ENCODE assay signal across 15 mouse cellular contexts in the genomic region with DNA sequence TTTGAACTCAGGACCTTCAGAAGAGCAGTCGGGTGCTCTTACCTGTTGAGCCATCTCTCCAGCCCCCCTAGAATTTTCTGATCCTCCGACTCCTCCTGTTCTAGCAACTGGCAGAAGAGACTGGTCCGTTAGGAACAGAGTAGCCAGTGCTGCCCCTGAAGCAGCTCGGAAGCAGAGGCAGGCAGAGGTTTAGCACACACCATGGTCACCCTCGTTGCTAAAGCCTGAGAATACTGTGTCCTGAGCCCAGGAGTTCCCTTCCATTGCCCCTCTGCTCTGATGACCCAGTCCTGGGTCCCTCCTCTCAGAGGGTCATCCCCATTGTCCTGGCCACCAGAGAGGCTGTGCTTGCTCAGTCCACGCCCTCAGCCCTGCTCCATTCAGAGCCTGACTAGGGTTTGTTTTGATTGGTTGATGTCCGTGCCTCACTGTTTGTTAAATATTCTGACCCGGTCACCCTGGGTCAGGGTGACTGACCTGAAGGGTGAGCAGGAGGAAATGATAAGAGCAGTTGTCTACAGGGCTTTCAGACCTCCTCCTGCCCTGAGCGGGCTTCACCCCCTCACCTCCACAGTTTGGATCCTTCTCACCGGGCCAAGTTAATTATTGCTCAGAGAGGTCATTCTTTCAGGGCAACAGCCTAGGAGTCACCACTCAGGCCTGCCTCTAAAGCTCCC. TPM values are rescaled to one million over a fixed set of nuclear protein-coding genes. Genes with fewer than 3 reads are reported as not detected.
A peak's percentile ranks its signal among the peaks of the same experiment; 100 is the strongest.
DNase-seq lines count a peak whose midpoint lies in the region; ATAC-seq lines count a peak whose summit lies in the region.
"Had no signal": no experiment of that assay in that cellular context is flagged by ENCODE, and none has a peak within 500 bp of the region (broad histone marks: within the 10 kb centered on the region; RNA-seq: fewer than 3 reads in every experiment).

No protein-coding gene starts in this region.

- H3K27me3 ChIP-seq in hindbrain, embryonic 10.5 days (ENCODE audit: insufficient read depth, poor library complexity, severe bottlenecking) = peaks cover 21% of the 10 kb centered on the region
- H3K27me3 ChIP-seq in hindbrain, embryonic 16.5 days (replicated peaks; ENCODE audit: control insufficient read depth, insufficient read depth, low read length) = no peaks in the 10 kb centered on the region; the same call in 1 of the 2 replicates
- H3K27me3 ChIP-seq in kidney, embryonic 15.5 days = peaks cover 6% of the 10 kb centered on the region; the same call in 1 of the 2 replicates
- 0 out of 2 replicates have a peak, but pooled peaks cover 4% of the 10 kb centered on the region for H3K27me3 ChIP-seq in liver, embryonic 13.5 days

- peak; percentile 27 for DNase-seq in hindbrain, embryonic 10.5 days (ENCODE audit: low spot score)
- DNase-seq in liver, embryonic 13.5 days = no peak
- no peak for DNase-seq in left cerebral cortex, adult 8-10 months (ENCODE audit: low spot score in 2 of 2)
- no peak for DNase-seq in thymus, postnatal 10 days (ENCODE audit: low spot score in 2 of 2)
- DNase-seq in Muller cell, postnatal 12 days (ENCODE audit: inconsistent ontology term) = no peak
- no peak for DNase-seq in right cerebral cortex, postnatal 36 days (ENCODE audit: low spot score in 2 of 2)
- DNase-seq: heart, postnatal 10 days; lung, postnatal 4 days; right cerebral cortex, adult 18-20 months had no signal

- H3K27ac ChIP-seq in hindbrain, embryonic 10.5 days = no peak overlapping the region; the same call in 1 of the 2 replicates
- no peak overlapping the region for H3K27ac ChIP-seq in hindbrain, embryonic 16.5 days (ENCODE audit: low read depth, low read length)
- H3K27ac ChIP-seq in kidney, embryonic 15.5 days = no peak overlapping the region
- peak overlapping the region; percentile 63 for H3K27ac ChIP-seq in liver, embryonic 13.5 days
- H3K27ac ChIP-seq: limb, embryonic 12.5 days had no signal

- H3K4me3 ChIP-seq in hindbrain, embryonic 10.5 days = no peak overlapping the region; the same call in 1 of the 2 replicates
- H3K4me3 ChIP-seq in hindbrain, embryonic 16.5 days (ENCODE audit: low read length) = no peak overlapping the region
- no peak overlapping the region for H3K4me3 ChIP-seq in kidney, embryonic 15.5 days (replicated peaks)
- H3K4me3 ChIP-seq in liver, embryonic 13.5 days (replicated peaks) = 0 out of 2 replicates have a peak overlapping the region, but pooled peaks have one; percentile 4
- H3K4me3 ChIP-seq: limb, embryonic 12.5 days had no signal

- H3K9me3 ChIP-seq in hindbrain, embryonic 10.5 days = no peaks in the 10 kb centered on the region
- no peaks in the 10 kb centered on the region for H3K9me3 ChIP-seq in hindbrain, embryonic 16.5 days (ENCODE audit: control insufficient read depth, low read length)
- no peaks in the 10 kb centered on the region for H3K9me3 ChIP-seq in kidney, embryonic 15.5 days (replicated peaks)
- H3K9me3 ChIP-seq in liver, embryonic 13.5 days (replicated peaks) = no peaks in the 10 kb centered on the region
- H3K9me3 ChIP-seq: limb, embryonic 12.5 days had no signal

- no peak overlapping the region for H3K4me2 ChIP-seq in hindbrain, embryonic 16.5 days (ENCODE audit: low read length)
- peak overlapping the region; percentile 14; the same call in 1 of the 2 replicates for H3K4me2 ChIP-seq in kidney, embryonic 15.5 days
- H3K4me2 ChIP-seq in liver, embryonic 13.5 days = peak overlapping the region; percentile 28; the same call in 1 of the 2 replicates
- H3K4me2 ChIP-seq: limb, embryonic 12.5 days had no signal

- H3K4me1 ChIP-seq in hindbrain, embryonic 10.5 days (replicated peaks) = peaks cover 9% of the 10 kb centered on the region
- no peaks in the 10 kb centered on the region for H3K4me1 ChIP-seq in hindbrain, embryonic 16.5 days (ENCODE audit: control insufficient read depth, insufficient read depth, low read depth, low read length)
- peaks cover 3% of the 10 kb centered on the region; the same call in 1 of the 2 replicates for H3K4me1 ChIP-seq in kidney, embryonic 15.5 days
- H3K4me1 ChIP-seq in liver, embryonic 13.5 days (replicated peaks) = peaks cover 25% of the 10 kb centered on the region
- H3K4me1 ChIP-seq: limb, embryonic 12.5 days had no signal

- no peak overlapping the region for H3K9ac ChIP-seq in hindbrain, embryonic 16.5 days (ENCODE audit: low read depth, low read length)
- no peak overlapping the region for H3K9ac ChIP-seq in kidney, embryonic 15.5 days
- H3K9ac ChIP-seq in liver, embryonic 13.5 days = no peak overlapping the region
- H3K9ac ChIP-seq: limb, embryonic 12.5 days had no signal

- WGBS in hindbrain, embryonic 10.5 days = 27% methylated on average over 10 of the region's 10 CpGs
- 31% methylated on average over 10 of the region's 10 CpGs for WGBS in hindbrain, embryonic 16.5 days
- WGBS in kidney, embryonic 15.5 days = 37% methylated on average over 10 of the region's 10 CpGs
- 47% methylated on average over 10 of the region's 10 CpGs for WGBS in liver, embryonic 13.5 days (ENCODE audit: insufficient replicate concordance)

- ATAC-seq in hindbrain, embryonic 16.5 days = no peak
- ATAC-seq in kidney, embryonic 15.5 days (replicated peaks; ENCODE audit: low FRiP score) = peak; percentile 62; the same call in 1 of the 2 replicates
- ATAC-seq in liver, embryonic 13.5 days (ENCODE audit: low read depth) = peak; percentile 86

- H3K36me3 ChIP-seq in hindbrain, embryonic 10.5 days = no peaks in the 10 kb centered on the region
- H3K36me3 ChIP-seq in hindbrain, embryonic 16.5 days (ENCODE audit: control insufficient read depth, insufficient read depth, low read length) = no peaks in the 10 kb centered on the region
- H3K36me3 ChIP-seq in kidney, embryonic 15.5 days = no peaks in the 10 kb centered on the region
- no peaks in the 10 kb centered on the region for H3K36me3 ChIP-seq in liver, embryonic 13.5 days
- H3K36me3 ChIP-seq: limb, embryonic 12.5 days had no signal

RNA-seq across cellular contexts. Expression of gene Nr0b2, which starts 4.0 kb away (rescaled TPM):
- polyA plus RNA-seq in hindbrain, embryonic 10.5 days (2016; fragmentation: Nextera tagmentation; extraction: Ambion mirVana) = 0.31 TPM in 1 of 2 replicates, not detected in the other
- polyA plus RNA-seq in hindbrain, embryonic 16.5 days (2015; fragmentation: Nextera tagmentation; extraction: Ambion mirVana) = 0.36 TPM in 1 of 2 replicates, not detected in the other
- 0.44 and 0.64 TPM in 2 replicates for polyA plus RNA-seq in kidney, embryonic 15.5 days (2015; fragmentation: Nextera tagmentation; extraction: Ambion mirVana)
- polyA plus RNA-seq in liver, embryonic 13.5 days (2015; fragmentation: Nextera tagmentation; extraction: Ambion mirVana) = 0.31 and 0.51 TPM in 2 replicates
- not detected for total RNA-seq in left cerebral cortex, adult 8-10 months (2022)
- total RNA-seq: layer of hippocampus, postnatal 25 days; monocyte, adult 5-6 weeks; neutrophil, adult 5-6 weeks had no signal
- polyA plus RNA-seq: limb, embryonic 12.5 days had no signal

RNA-seq across cellular contexts. Expression of gene Nudc, which starts 11.4 kb away (rescaled TPM):
- polyA plus RNA-seq in hindbrain, embryonic 10.5 days (2016; fragmentation: Nextera tagmentation; extraction: Ambion mirVana) = 438 and 476 TPM in 2 replicates
- 246 and 265 TPM in 2 replicates for polyA plus RNA-seq in hindbrain, embryonic 16.5 days (2015; fragmentation: Nextera tagmentation; extraction: Ambion mirVana)
- 334 and 359 TPM in 2 replicates for polyA plus RNA-seq in kidney, embryonic 15.5 days (2015; fragmentation: Nextera tagmentation; extraction: Ambion mirVana)
- polyA plus RNA-seq in liver, embryonic 13.5 days (2015; fragmentation: Nextera tagmentation; extraction: Ambion mirVana) = 214 and 231 TPM in 2 replicates
- total RNA-seq in left cerebral cortex, adult 8-10 months (2022) = 100 to 1,000 TPM; 139 to 165 (median 156) TPM

RNA-seq across cellular contexts. Expression of gene Gpatch3, which starts 17.4 kb away (rescaled TPM):
- 10.0 and 10.8 TPM in 2 replicates for polyA plus RNA-seq in hindbrain, embryonic 10.5 days (2016; fragmentation: Nextera tagmentation; extraction: Ambion mirVana)
- 5.9 and 7.6 TPM in 2 replicates for polyA plus RNA-seq in hindbrain, embryonic 16.5 days (2015; fragmentation: Nextera tagmentation; extraction: Ambion mirVana)
- polyA plus RNA-seq in kidney, embryonic 15.5 days (2015; fragmentation: Nextera tagmentation; extraction: Ambion mirVana) = 7.4 and 7.8 TPM in 2 replicates
- 4.3 and 4.6 TPM in 2 replicates for polyA plus RNA-seq in liver, embryonic 13.5 days (2015; fragmentation: Nextera tagmentation; extraction: Ambion mirVana)
- total RNA-seq in left cerebral cortex, adult 8-10 months (2022) = 1 to 10 TPM; 6.8 to 8.9 (median 7.4) TPM

RNA-seq across cellular contexts. Expression of gene Gpn2, which starts 27.0 kb away (rescaled TPM):
- 28.5 and 29.1 TPM in 2 replicates for polyA plus RNA-seq in hindbrain, embryonic 10.5 days (2016; fragmentation: Nextera tagmentation; extraction: Ambion mirVana)
- 16.6 and 16.9 TPM in 2 replicates for polyA plus RNA-seq in hindbrain, embryonic 16.5 days (2015; fragmentation: Nextera tagmentation; extraction: Ambion mirVana)
- polyA plus RNA-seq in kidney, embryonic 15.5 days (2015; fragmentation: Nextera tagmentation; extraction: Ambion mirVana) = 19.8 and 20.3 TPM in 2 replicates
- 12.5 and 13.5 TPM in 2 replicates for polyA plus RNA-seq in liver, embryonic 13.5 days (2015; fragmentation: Nextera tagmentation; extraction: Ambion mirVana)
- 10 to 100 TPM; 10.4 to 12.4 (median 11.3) TPM for total RNA-seq in left cerebral cortex, adult 8-10 months (2022)

RNA-seq across cellular contexts. Expression of gene Kdf1, which starts 38.4 kb away (rescaled TPM):
- polyA plus RNA-seq in hindbrain, embryonic 10.5 days (2016; fragmentation: Nextera tagmentation; extraction: Ambion mirVana) = 3.9 and 5.6 TPM in 2 replicates
- 0.39 and 0.50 TPM in 2 replicates for polyA plus RNA-seq in hindbrain, embryonic 16.5 days (2015; fragmentation: Nextera tagmentation; extraction: Ambion mirVana)
- polyA plus RNA-seq in kidney, embryonic 15.5 days (2015; fragmentation: Nextera tagmentation; extraction: Ambion mirVana) = 22.0 and 22.4 TPM in 2 replicates
- polyA plus RNA-seq in liver, embryonic 13.5 days (2015; fragmentation: Nextera tagmentation; extraction: Ambion mirVana) = 0.45 and 0.70 TPM in 2 replicates
- under 1 TPM in 2 of 4 experiments, not detected in 2; 0.35 to 0.62 TPM for total RNA-seq in left cerebral cortex, adult 8-10 months (2022)
- total RNA-seq: heart, postnatal 10 days; layer of hippocampus, postnatal 25 days; monocyte, adult 5-6 weeks; neutrophil, adult 5-6 weeks had no signal
